Mouse (Mus musculus): ENCODE results near the gene Rictor. TPM values are rescaled to one million over a fixed set of nuclear protein-coding genes. Genes with fewer than 3 reads are reported as not detected.
"Not testable (repeated sequence)": the region's sequence is repeated elsewhere in the genome, so short reads cannot be mapped to it uniquely, and the experiment has no call there.

Gene Rictor
- polyA plus RNA-seq, 1 experiment from 2014 or later: 35.9 TPM

GRCm38 (mm10) chr15:6742337-6743025 is 34.3 kb downstream of the Rictor start:
- H3K4me1 ChIP-seq: no peaks in the 10 kb centered on the region
- H3K9ac ChIP-seq: no peak overlapping the region
- no peaks in the 10 kb centered on the region for H3K9me3 ChIP-seq
- no peak for ATAC-seq (ENCODE audit: insufficient read depth, low FRiP score, low read depth)
- WGBS: 64% methylated on average over 13 of the region's 13 CpGs
- no peaks in the 10 kb centered on the region for H3K27me3 ChIP-seq (replicated peaks)
- H3K27ac ChIP-seq: no peak overlapping the region
- no peak overlapping the region for H3K4me2 ChIP-seq
- 0 out of 2 replicates have a peak, but pooled peaks cover 6% of the 10 kb centered on the region for H3K36me3 ChIP-seq
- H3K4me3 ChIP-seq (replicated peaks): no peak overlapping the region

GRCm38 (mm10) chr15:6743723-6744122 is 35.5 kb downstream of the Rictor start:
- Histone ChIP-seq H3K4me1 (no peaks in the 10 kb centered on the region), H3K9ac (no peak overlapping the region), H3K4me3 (replicated peaks) (no peak overlapping the region), H3K27me3 (replicated peaks) (no peaks in the 10 kb centered on the region), H3K36me3 (0 out of 2 replicates have a peak, but pooled peaks cover 5% of the 10 kb centered on the region), H3K9me3 (no peaks in the 10 kb centered on the region), H3K27ac (no peak overlapping the region), H3K4me2 (no peak overlapping the region)
- 17% methylated on average over 8 of the region's 8 CpGs for WGBS
- ATAC-seq (ENCODE audit: insufficient read depth, low FRiP score, low read depth): no peak

- 82% methylated on average over 8 of the region's 8 CpGs for WGBS
- not testable (repeated sequence) for H3K4me3 ChIP-seq (replicated peaks); H3K27me3 ChIP-seq (replicated peaks); H3K4me1 ChIP-seq; H3K27ac ChIP-seq; H3K4me2 ChIP-seq; ATAC-seq (ENCODE audit: insufficient read depth, low FRiP score, low read depth); H3K9ac ChIP-seq; H3K36me3 ChIP-seq; H3K9me3 ChIP-seq
Observed at GRCm38 (mm10) chr15:6746301-6746983, 38.3 kb downstream of the Rictor start.

GRCm38 (mm10) chr15:6747001-6747400 is 38.8 kb downstream of the Rictor start:
- Histone ChIP-seq H3K27ac (no peak overlapping the region), H3K4me2 (no peak overlapping the region), H3K4me3 (replicated peaks) (no peak overlapping the region), H3K36me3 (no peaks in the 10 kb centered on the region), H3K9me3 (no peaks in the 10 kb centered on the region), H3K27me3 (replicated peaks) (no peaks in the 10 kb centered on the region), H3K9ac (no peak overlapping the region), H3K4me1 (no peaks in the 10 kb centered on the region)
- no peak for ATAC-seq (ENCODE audit: insufficient read depth, low FRiP score, low read depth)
- WGBS: 89% methylated on average over 9 of the region's 9 CpGs

- H3K9ac ChIP-seq: no peak overlapping the region
- no peak overlapping the region for H3K27ac ChIP-seq
- H3K9me3 ChIP-seq: no peaks in the 10 kb centered on the region
- no peak for ATAC-seq (ENCODE audit: insufficient read depth, low FRiP score, low read depth)
- H3K27me3 ChIP-seq (replicated peaks): no peaks in the 10 kb centered on the region
- no peaks in the 10 kb centered on the region; the same call in 1 of the 2 replicates for H3K36me3 ChIP-seq
- H3K4me2 ChIP-seq: no peak overlapping the region
- no peaks in the 10 kb centered on the region for H3K4me1 ChIP-seq
- WGBS: 86% methylated on average over 2 of the region's 2 CpGs
- H3K4me3 ChIP-seq (replicated peaks): no peak overlapping the region
Observed at GRCm38 (mm10) chr15:6754400-6754799, 46.2 kb downstream of the Rictor start.

GRCm38 (mm10) chr15:6772265-6772664 is 64.1 kb downstream of the Rictor start:
- 83% methylated on average over 3 of the region's 3 CpGs for WGBS
- Histone ChIP-seq H3K4me3 (replicated peaks) (no peak overlapping the region), H3K27me3 (replicated peaks) (no peaks in the 10 kb centered on the region), H3K36me3 (peaks cover 41% of the 10 kb centered on the region), H3K4me1 (no peaks in the 10 kb centered on the region), H3K4me2 (no peak overlapping the region), H3K27ac (no peak overlapping the region), H3K9ac (no peak overlapping the region), H3K9me3 (no peaks in the 10 kb centered on the region)
- ATAC-seq (ENCODE audit: insufficient read depth, low FRiP score, low read depth): no peak

GRCm38 (mm10) chr15:6786212-6786611 is 78.0 kb downstream of the Rictor start:
- Histone ChIP-seq H3K9me3 (no peaks in the 10 kb centered on the region), H3K4me2 (no peak overlapping the region), H3K27ac (no peak overlapping the region), H3K9ac (no peak overlapping the region), H3K27me3 (replicated peaks) (no peaks in the 10 kb centered on the region), H3K36me3 (peaks cover 50% of the 10 kb centered on the region), H3K4me1 (no peaks in the 10 kb centered on the region), H3K4me3 (replicated peaks) (no peak overlapping the region)
- 95% methylated on average over 10 of the region's 10 CpGs for WGBS
- no peak for ATAC-seq (ENCODE audit: insufficient read depth, low FRiP score, low read depth)

GRCm38 (mm10) chr15:6787236-6787635 is 79.1 kb downstream of the Rictor start:
- H3K27me3 ChIP-seq (replicated peaks): no peaks in the 10 kb centered on the region
- peaks cover 53% of the 10 kb centered on the region for H3K36me3 ChIP-seq
- no peak overlapping the region for H3K4me2 ChIP-seq
- no peaks in the 10 kb centered on the region for H3K9me3 ChIP-seq
- H3K4me1 ChIP-seq: no peaks in the 10 kb centered on the region
- WGBS: 93% methylated on average over 10 of the region's 10 CpGs
- H3K27ac ChIP-seq: no peak overlapping the region
- no peak overlapping the region for H3K4me3 ChIP-seq (replicated peaks)
- H3K9ac ChIP-seq: no peak overlapping the region
- no peak for ATAC-seq (ENCODE audit: insufficient read depth, low FRiP score, low read depth)

- H3K4me1 ChIP-seq: no peaks in the 10 kb centered on the region
- H3K9me3 ChIP-seq: no peaks in the 10 kb centered on the region
- WGBS: 83% methylated on average over 7 of the region's 7 CpGs
- peaks cover 59% of the 10 kb centered on the region for H3K36me3 ChIP-seq
- no peaks in the 10 kb centered on the region for H3K27me3 ChIP-seq (replicated peaks)
- no peak overlapping the region for H3K27ac ChIP-seq
- H3K4me2 ChIP-seq: no peak overlapping the region
- H3K9ac ChIP-seq: no peak overlapping the region
- ATAC-seq (ENCODE audit: insufficient read depth, low FRiP score, low read depth): no peak
- H3K4me3 ChIP-seq (replicated peaks): no peak overlapping the region
Observed at GRCm38 (mm10) chr15:6790011-6790410, 81.8 kb downstream of the Rictor start.

GRCm38 (mm10) chr15:6791648-6792047 is 83.5 kb downstream of the Rictor start:
- WGBS: 86% methylated on average over 11 of the region's 11 CpGs
- Histone ChIP-seq H3K4me1 (no peaks in the 10 kb centered on the region), H3K4me3 (replicated peaks) (no peak overlapping the region), H3K36me3 (peaks cover 62% of the 10 kb centered on the region), H3K27me3 (replicated peaks) (no peaks in the 10 kb centered on the region), H3K9ac (no peak overlapping the region), H3K27ac (no peak overlapping the region), H3K4me2 (no peak overlapping the region), H3K9me3 (no peaks in the 10 kb centered on the region)
- ATAC-seq (ENCODE audit: insufficient read depth, low FRiP score, low read depth): no peak

- Histone ChIP-seq H3K4me3 (replicated peaks) (no peak overlapping the region), H3K27me3 (replicated peaks) (no peaks in the 10 kb centered on the region), H3K4me1 (no peaks in the 10 kb centered on the region), H3K4me2 (no peak overlapping the region), H3K36me3 (peaks cover 60% of the 10 kb centered on the region), H3K27ac (no peak overlapping the region), H3K9me3 (no peaks in the 10 kb centered on the region), H3K9ac (no peak overlapping the region)
- WGBS: 80% methylated on average over 7 of the region's 7 CpGs
- ATAC-seq (ENCODE audit: insufficient read depth, low FRiP score, low read depth): no peak
Observed at GRCm38 (mm10) chr15:6792846-6793245, 84.7 kb downstream of the Rictor start.

- H3K4me2 ChIP-seq; H3K4me3 ChIP-seq (replicated peaks); H3K27ac ChIP-seq; H3K9ac ChIP-seq; ATAC-seq (ENCODE audit: insufficient read depth, low FRiP score, low read depth); H3K9me3 ChIP-seq; H3K27me3 ChIP-seq (replicated peaks); H3K4me1 ChIP-seq: not testable (repeated sequence)
- H3K36me3 ChIP-seq: peaks cover 14% of the 10 kb centered on the region
- 97% methylated on average over 8 of the region's 8 CpGs for WGBS
Observed at GRCm38 (mm10) chr15:6801212-6801611, 93.0 kb downstream of the Rictor start.

Measured in stomach, embryonic 15.5 days (tissue).